In the genomic region with DNA sequence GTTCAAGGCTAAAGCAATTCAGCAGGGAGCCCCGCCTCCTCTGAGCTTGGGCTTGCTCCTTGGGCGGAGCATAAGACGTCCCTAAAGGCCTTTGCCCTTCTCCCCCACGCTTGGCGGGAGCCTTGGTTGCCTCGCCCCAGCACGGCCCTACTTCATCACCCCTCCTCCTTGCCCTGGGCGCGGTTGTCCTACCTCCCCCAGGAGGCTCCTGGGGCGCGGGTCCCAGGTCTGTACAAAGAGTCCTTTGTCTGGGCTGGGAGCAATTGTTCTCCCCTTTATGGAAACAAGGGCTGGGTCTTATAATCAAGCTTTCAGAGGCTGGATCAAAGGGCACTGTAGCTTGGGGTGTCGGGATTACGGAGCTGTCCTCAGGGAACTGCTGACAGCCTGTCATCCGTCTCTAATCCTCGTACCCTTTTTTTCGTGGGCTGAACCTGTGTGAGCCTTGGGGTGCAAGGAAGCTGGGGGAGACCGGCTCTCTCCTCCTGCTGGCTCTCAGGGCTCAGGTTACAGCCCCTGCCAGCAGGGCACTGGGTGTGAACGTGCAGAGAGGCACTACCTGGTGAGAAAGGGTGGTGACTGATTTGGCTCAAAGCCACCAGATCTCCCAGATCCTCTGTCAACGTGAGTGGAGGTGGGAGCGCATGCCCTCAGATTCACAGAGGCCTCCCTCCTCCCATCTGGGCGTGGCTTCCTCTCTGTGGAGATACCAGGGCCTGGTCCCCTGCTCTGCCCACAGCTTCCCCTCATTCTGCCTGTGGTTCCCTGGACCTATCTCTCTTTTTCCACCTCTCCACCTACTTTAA, we compare ENCODE assay signal across 8 mouse cellular contexts. TPM values are rescaled to one million over a fixed set of nuclear protein-coding genes. Genes with fewer than 3 reads are reported as not detected.
DNase-seq lines count a peak whose midpoint lies in the region; ATAC-seq and TF ChIP-seq lines count a peak whose summit lies in the region.

No protein-coding gene starts in this region.

- H3K27me3 ChIP-seq in forebrain, postnatal 0 days (ENCODE audit: insufficient read depth, low read length): no peaks in the 10 kb centered on the region

- peak; percentile 48 for DNase-seq in CD4-positive helper T cell, adult 2 months (ENCODE audit: low read depth, low spot score)
- peak; percentile 98 for DNase-seq in WW6 (ENCODE audit: low read depth, low spot score)
- DNase-seq in forebrain, postnatal 0 days: peak; percentile 2
- DNase-seq in kidney, postnatal 14 days: peak; percentile 56
- peak; percentile 66 for DNase-seq in mesoderm, embryonic 11.5 days (ENCODE audit: low read depth, low spot score)
- DNase-seq in T-cell, adult 2 months (ENCODE audit: low spot score): no peak
- no peak for DNase-seq in layer of hippocampus, adult 11-12 months (ENCODE audit: low spot score)

- no peaks in the 10 kb centered on the region for H3K4me1 ChIP-seq in forebrain, postnatal 0 days (ENCODE audit: insufficient read depth)

- no peaks in the 10 kb centered on the region for H3K36me3 ChIP-seq in forebrain, postnatal 0 days (ENCODE audit: insufficient read depth)

- TF ChIP-seq CTCF in forebrain, postnatal 0 days (IDR thresholded peaks at IDR 0.05; ENCODE audit: low read depth): no peak

- H3K9me3 ChIP-seq in forebrain, postnatal 0 days (ENCODE audit: low read length): no peaks in the 10 kb centered on the region

- H3K4me2 ChIP-seq in forebrain, postnatal 0 days (ENCODE audit: low read depth): peak overlapping the region; percentile 30; the same call in 1 of the 2 replicates

- peak; percentile 20; the same call in 1 of the 2 replicates for ATAC-seq in forebrain, postnatal 0 days
- no peak for ATAC-seq in frontal cortex, adult (ENCODE audit: low TSS enrichment)

- 3% methylated on average over 21 of the region's 21 CpGs for WGBS in forebrain, postnatal 0 days

- H3K4me3 ChIP-seq in forebrain, postnatal 0 days (ENCODE audit: low read depth, low read length): no peak overlapping the region

- no peak overlapping the region for H3K27ac ChIP-seq in forebrain, postnatal 0 days (ENCODE audit: low read depth, low read length)

- no peak overlapping the region for H3K9ac ChIP-seq in forebrain, postnatal 0 days

RNA-seq across cellular contexts. Expression of a gene that starts 31.7 kb away (rescaled TPM):
- total RNA-seq in forebrain, postnatal 0 days (2014; rRNA removed): 5.9 and 11.2 TPM in 2 replicates
- 5.3 and 7.6 TPM in 2 replicates for polyA plus RNA-seq in forebrain, postnatal 0 days (2015; fragmentation: Nextera tagmentation; extraction: Ambion mirVana)

RNA-seq across cellular contexts. Expression of a gene that starts 52.6 kb away (rescaled TPM):
- total RNA-seq in forebrain, postnatal 0 days (2014; rRNA removed): 315 and 344 TPM in 2 replicates
- 428 and 457 TPM in 2 replicates for polyA plus RNA-seq in forebrain, postnatal 0 days (2015; fragmentation: Nextera tagmentation; extraction: Ambion mirVana)

RNA-seq across cellular contexts. Expression of a gene that starts 59.2 kb away (rescaled TPM):
- total RNA-seq in forebrain, postnatal 0 days (2014; rRNA removed): 0.08 TPM in 1 of 2 replicates, not detected in the other
- polyA plus RNA-seq in forebrain, postnatal 0 days (2015; fragmentation: Nextera tagmentation; extraction: Ambion mirVana): 0.21 and 0.31 TPM in 2 replicates

Comparison
In these comparisons a context has a peak if more than half of its experiments do, and no peak if none do; other contexts are left out.
1. DNase-seq: peak in CD4-positive helper T cell, adult 2 months (single experiment), WW6 (single experiment), forebrain, postnatal 0 days (single experiment), kidney, postnatal 14 days (single experiment) and mesoderm, embryonic 11.5 days (single experiment); none in T-cell, adult 2 months (single experiment) and layer of hippocampus, adult 11-12 months (single experiment).